Mouse (Mus musculus) frontal cortex, postnatal 10 days (tissue): Measurements from ENCODE around the gene Yjefn3.

ENCODE experiments used
- DNase-seq, 2 experiments: peaks; one replicate each; pipeline ENCODE4 v3.0.0; 2022; ENCODE audit warnings: low spot score in 2 of 2, mixed read lengths in 1 of 2

Gene Yjefn3

DNA sequence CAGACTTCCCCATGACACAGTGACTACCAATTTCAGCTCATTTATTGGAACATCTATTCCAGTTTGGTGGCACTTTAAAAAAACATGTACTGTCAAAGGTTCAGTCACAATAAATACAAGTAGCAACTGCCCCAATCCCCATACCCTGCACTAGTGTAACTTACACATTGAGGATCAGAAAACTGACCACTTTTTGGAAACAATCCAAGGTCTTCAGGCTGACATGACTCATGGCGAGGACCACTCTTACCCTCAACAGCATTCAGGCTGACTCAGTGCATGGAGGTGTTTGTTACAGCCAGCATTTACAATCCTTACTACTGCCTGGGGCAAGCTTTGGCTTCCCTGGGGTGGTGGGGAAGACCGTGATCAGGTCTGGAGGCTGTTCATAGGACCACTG lies 4.6 kb upstream of the Yjefn3 start:
- no peak for DNase-seq

DNA sequence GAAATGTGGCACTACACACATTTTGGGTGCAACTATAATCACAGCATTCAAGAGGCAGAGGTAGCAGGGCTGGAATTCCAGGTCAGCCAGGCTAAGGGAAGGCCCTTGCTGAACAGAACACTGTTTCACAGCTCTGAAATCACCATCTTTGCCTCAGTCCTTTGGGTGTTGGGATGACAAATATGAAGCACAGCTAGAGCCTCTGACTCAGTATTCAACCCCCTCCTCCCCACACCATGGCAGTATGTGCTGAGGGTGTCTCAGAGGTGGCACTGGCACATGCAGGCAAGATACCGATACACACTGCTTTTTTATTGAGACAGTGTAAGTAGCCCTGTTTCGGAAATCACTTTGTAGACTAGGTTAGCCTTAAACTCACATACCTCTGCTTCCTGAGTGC lies 3.7 kb upstream of the Yjefn3 start:
- DNase-seq, result no peak

DNA sequence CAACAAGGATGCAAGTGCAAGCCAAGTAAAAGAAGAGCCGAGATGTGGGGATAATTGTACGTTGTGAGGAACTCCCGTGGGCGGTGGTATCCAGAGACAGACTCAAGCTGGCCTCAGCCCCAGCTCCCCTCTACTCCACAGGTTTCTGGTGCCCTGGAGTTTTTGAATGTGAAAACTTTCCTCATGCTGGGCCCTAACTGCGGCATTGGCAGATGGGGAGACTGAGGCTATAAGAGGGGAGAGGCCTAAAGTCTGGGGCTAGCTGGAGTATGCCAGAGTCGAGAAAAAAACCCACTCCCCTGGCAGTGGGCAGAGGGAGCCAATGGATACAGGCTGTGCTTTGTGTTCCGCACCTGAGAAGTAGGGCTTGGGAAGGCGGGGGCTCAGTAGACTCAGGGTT lies 1.6 kb upstream of the Yjefn3 start:
- DNase-seq, result no peak

DNA sequence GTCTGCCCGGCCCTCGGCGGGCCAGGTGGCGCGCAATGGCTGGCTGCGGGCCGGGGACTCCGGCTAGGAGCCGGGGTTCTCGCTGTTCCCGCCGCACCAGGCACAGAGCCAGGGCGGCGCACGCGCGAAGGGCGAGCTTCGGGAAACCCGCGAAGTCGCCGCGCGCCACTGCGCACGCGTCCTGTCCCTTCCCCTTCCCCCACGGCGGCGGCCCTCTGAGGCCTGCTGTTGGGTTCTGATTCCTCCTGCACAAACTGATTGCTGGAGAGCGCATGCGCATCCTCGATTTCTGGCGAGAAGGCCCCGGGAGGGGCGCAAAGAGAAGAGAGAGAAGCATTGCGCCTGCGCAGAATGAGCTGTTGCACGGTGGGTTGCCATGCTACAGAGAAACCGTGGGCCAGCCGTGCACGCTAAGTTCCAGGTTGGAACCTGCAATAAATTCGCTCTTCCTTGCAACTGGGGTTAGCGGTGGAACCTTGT lies 591 bp upstream of the Yjefn3 start:
- DNase-seq, result peak; percentile 99

DNA sequence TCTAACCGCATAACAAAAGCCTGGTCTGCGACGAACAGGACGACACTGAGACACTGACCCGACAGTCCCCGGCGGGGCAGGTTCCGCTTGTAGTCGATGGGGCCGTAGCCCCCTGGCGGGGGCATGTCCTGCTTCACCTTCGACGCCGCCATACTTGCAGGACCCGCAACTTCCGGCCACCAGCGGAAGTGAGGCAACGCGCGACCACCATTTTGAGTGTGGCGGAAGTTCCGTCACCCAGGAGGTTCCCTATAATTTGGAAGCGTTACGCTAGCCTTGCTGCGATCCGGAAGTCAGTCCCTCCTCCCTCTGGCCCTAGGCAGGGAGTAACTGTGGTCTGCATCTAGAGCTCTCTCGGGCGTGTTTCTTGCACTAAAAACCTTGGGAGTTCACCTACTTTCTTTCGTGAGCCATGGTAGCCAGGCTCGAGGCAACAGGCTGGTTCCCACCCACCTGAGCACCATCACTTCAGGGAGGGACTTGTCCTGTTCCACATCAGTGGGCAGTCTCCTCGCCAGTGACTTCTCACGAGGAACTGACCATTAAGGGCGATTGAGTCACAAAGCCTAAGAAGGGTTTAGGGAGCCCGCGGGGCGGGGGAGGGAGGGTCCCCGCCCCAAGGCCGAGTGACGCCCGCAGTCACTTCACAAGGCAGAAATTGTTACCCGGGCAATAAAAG lies 889 bp downstream of the Yjefn3 start:
- DNase-seq, result peak; percentile 91 to 96

DNA sequence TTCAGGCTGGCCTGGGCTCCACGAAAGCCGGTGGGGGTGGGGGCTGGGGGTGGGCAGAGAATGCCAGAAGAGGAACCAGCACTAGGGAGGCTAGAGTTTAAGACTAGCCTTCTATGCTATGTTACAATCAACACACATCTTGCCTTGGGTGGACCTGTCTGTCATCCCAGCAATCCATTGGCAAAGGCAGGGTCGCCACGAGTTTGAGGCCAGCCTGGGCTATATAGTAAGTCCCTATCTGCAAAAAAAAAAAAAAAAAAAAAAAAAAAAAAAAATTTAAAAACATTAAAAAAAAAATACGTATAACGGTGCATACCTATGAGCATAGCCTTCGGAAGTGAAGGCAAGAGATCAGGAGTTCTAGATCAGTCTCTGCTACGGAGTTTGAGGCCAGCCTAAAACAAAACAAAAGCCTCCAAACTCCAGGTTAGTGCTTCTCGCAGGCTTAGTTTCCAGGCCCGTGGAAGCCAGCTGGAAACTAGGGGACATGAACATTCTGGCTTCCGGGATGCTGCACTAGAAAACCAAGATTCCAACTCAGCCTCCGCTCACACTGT lies 1.5 kb downstream of the Yjefn3 start:
- no peak for DNase-seq

DNA sequence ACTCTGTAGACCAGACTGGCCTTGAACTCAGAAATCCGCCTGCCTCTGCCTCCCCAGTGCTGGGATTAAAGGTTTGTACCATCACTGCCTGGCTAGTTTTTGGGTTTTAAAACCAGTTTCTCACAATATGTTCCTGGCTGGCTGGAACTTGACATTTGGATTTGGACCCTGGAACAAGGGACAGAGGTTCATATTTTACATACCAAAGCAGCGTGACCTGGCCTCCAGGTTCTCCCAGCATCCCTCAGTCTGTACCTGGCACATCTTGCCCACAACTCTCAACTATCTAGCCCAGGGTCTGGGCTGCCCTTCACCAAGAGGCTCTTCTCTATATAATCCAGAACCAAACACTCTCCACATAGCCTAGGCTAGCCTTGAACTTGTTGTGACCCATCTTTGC lies 2.6 kb downstream of the Yjefn3 start:
- no peak for DNase-seq

DNA sequence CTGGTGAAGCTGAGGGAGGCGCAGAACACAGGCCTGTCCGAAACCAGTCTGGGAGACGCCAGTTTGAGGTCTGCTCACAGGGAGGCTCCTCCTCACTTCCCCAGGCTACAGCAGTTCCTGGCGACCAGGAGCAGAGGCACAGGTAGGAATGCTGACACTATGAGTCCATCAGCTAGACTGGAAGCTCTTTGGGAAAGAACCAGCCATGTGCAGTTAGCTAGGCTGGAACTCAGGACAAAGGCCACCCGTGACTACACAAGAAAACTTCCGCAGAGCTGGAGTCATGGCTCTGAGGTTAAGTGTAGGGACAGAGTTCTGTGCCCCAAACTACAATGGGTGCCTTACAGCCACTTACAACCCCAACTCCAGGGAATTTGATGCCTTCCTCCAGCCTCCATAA lies 4.7 kb downstream of the Yjefn3 start:
- DNase-seq, result no peak

DNA sequence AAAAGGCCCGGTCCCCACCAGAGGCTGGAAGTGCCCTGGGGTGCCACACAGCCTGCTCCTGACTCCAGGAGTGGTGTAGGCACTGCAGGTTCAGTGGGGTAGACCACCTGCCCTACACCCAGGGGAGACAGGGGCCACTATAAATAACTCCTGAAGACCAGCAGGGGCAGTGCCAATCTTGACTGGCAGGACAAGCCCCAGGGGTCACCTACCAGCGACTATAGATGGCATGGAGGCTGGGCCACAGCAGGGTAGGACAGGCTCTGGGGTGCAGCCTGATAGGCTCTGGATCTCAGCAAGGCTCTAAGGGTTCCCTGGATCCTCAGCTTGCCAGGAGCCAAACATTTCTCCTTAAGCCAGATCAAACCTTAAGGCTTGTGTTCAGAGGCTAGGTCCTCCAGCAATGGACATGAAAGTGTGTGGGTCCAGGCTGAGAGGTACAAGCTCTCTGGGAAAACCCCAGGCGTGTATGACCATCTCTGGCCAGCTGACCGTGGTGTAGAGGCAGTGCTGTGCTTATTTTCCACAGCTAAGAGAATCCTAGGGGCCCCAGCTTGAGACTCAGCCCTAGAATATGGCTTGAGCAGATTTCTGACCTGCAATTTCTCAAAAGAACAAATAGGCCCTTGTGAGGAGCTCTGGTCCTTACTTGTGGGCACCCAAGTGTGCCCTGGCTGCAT lies 6.6 kb downstream of the Yjefn3 start:
- DNase-seq, result no peak

DNA sequence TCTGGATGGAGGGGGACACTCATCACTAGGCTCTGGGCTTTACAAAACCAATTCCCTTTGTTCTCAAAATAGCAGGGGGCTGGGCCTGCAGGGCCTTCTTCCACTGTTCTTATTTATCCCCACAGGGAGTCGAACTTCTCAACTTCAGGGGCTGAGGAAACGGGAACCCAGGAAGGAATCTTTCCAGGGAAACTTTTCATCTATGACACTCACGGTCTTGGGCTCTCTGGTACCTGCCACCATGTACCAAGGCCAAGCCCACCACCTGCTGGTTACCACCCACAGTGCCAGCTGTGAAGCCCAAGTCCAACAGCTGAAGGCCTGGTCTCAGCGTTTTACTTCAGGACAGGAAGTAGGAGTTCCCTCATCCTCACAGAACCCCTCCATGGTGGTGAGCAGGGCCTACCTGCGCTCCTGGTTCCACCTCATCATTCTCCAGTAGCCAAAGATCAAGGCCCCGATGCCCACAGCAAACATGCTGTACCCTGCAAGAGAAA lies 7.6 kb downstream of the Yjefn3 start:
- no peak for DNase-seq

DNA sequence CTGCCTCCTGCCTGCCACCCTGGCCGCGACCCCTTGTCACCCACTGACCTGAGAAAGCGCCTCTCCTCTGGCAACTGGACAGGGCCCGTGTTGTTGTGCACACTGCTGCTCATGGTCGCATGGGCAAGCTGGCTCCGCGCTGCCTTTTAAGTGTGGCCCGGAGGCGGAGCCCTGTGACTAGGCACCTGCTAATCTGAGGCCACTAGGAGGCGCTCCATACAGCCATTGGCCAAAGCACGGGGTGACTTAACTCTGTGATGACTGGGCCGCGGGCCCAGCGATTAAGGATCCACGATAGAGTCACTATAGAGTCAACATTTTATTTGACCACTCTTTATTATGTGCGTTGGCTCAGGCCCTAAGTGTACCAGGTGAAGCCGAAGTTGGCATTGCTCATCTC lies 8.6 kb downstream of the Yjefn3 start:
- DNase-seq, result peak in 1 of 2 experiments; percentile 47

DNA sequence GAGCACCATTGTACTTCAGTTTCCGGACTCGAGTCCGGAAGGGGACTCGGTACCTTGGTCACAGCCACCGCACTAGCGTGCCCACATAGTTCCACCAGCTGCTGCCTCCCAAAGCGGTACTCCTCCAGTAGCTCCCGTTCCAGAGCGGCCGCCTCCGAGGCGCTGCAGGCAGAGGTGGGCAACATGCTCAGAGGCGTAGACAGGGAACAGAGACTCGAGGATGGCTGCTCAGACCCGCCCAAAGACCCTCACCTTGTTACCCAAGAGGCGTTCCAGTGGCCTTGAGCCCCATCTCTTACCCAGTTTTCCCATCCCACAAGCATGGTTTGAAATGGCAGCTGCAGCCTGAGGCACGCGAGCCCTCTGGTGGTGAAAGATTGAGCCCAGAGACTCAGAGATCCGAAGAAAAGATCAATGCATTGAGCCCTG lies 11.7 kb downstream of the Yjefn3 start:
- DNase-seq, result peak in 1 of 2 experiments; percentile 63

DNA sequence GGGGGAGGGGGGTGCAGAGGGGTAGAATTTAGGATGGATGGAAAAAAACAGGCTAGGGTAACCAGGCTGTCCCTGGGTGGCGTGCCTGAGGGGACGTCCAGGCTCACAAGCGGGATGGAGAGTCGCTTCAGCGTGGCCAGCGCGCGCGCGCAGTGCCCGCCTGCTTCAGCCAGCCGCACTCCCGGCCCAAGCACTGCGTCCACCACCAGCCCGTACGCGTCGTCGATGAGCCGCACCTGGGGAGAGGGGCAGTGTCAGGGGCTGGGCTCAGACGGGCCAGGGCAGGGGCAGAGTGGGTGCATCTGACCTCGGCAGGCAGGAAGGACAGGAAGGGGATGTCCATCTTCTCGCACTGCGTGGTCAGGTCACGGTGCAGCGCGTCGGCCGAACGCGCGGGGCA lies 13.6 kb downstream of the Yjefn3 start:
- no peak for DNase-seq

DNA sequence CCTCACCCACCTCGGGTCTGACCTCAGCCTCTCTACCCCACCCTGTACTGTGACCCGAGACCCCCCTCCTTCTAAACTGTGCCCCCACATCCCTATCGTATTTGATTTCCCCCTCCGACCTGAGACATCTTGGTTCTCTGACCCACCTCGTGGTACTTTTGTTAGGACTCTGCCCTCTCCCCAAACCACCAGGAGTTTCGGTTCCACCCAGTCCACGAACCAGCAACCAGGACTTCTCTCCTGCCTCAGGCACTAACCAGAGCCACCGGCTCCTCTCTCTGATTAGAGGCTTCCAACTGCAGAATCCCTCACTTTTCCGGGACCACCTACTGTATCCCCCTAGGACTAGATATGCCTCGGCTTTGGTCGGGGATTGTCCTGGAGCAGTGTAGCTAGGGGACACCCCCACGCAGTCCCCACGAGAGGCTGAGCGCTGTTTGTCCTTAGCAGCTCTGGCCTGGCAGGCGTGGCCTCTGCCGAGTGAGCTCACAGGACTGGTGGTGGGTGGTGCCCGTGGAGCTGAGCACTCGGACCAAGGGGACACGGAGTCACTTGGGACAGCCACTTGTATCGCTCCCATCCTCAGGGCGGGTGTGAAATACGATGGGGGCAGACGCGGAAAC lies 14.2 kb downstream of the Yjefn3 start:
- no peak for DNase-seq

DNA sequence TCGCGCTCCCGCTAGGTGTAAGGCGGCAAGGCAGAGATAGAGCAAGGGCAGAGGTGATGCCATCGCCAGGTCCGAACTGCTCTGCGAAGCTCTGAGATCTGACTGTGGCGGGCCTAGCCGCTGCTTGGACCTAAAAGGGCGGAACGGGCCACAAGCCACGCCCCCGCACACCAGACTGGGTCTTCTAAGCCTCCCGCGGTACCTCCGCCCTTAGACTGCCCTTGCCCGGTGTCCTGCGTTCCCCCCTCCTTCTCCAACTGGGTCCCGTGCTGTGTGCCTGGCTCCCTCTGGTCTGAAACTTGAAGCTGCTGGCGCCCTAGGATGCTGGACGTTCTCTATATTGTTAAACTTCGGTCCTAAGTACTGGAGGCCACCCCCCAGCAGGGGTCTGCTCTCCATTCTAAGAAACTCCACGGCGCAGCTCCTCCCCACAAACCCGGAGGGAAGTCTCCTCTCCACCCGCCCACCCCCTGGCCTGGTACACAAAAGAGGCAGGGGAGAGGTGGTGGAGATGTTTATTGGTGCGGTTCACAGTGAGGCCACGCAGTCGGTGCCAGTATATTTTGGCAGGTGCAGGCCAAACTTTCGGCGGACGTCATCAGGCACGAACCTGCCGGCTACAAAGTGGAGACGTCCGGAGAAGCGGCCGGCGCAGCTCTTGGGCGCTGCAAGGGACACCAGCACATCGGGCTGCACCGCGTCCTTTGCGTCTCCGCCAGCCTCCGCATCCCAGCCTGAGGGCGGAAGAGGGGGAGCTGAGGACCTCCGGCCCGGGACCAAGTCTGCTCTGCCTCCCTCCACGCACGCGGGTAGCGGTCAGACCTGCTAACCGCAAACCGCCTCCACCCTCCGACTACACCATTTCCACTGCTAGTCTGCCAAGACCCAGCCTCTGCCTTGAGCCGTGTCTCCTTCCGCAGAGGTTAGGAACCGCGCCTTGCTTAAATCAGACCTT lies 14.9 kb downstream of the Yjefn3 start, which contains the start of gene Cilp2:
TSS of gene Cilp2 (minus strand) at position 399 of the 955 bp plus-strand sequence.
- no peak for DNase-seq

DNA sequence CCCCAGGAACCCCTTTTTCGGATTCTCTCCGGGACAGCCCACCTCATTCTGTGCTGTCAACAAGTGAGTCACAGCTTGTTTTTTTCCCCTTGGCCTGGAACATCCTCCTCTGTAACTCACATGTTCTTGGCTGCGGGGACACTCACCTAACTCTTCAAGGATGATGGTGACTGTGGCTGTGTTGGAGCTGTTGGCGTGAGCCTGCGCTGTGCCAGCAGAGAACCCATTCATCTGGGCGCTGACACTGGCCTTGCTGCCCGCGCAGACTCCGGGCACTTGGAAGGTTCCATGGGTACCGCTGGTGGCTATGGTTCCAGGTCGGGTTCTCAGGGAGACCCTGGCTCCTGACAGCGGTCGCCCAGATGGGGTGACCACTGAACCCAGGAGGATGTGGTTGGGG lies 18.4 kb downstream of the Yjefn3 start:
- no peak for DNase-seq

DNA sequence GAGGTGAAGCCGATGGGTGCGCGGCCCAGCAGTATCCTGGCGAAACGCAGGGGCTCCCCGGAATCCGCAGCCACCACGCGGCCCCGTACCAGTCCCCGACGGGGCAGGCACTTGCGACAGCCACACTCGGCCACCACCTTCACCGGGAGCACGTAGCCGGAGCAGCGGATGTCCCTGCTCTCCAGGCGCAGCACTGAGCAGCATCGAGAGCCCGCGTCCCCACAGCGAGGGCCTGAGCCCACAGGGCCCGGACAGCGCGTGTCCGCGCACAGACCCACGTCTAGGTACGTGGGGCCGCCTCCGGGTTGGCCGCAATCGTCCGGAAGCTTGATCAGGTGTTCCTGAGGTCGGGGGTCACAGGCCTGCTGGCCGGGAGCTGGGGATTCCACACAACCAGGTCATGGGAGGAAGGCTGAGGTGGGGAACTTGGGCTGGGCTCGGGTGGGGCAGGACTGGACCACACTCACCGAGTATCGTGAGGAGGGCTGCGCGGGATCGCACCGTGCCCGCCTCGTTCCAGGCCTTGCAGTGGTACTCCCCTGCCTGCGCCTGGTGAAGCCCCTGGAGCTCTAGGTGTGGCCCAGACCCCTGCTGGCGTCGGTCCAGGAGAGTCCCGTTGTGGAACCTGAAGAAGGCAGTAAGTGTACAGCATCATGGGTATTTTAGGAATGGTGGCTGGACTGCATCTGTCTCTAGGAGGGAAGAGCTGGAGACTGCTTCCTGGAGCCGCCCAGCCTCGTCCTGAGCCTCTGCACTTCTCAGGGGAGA lies 19.5 kb downstream of the Yjefn3 start:
- DNase-seq, result no peak

DNA sequence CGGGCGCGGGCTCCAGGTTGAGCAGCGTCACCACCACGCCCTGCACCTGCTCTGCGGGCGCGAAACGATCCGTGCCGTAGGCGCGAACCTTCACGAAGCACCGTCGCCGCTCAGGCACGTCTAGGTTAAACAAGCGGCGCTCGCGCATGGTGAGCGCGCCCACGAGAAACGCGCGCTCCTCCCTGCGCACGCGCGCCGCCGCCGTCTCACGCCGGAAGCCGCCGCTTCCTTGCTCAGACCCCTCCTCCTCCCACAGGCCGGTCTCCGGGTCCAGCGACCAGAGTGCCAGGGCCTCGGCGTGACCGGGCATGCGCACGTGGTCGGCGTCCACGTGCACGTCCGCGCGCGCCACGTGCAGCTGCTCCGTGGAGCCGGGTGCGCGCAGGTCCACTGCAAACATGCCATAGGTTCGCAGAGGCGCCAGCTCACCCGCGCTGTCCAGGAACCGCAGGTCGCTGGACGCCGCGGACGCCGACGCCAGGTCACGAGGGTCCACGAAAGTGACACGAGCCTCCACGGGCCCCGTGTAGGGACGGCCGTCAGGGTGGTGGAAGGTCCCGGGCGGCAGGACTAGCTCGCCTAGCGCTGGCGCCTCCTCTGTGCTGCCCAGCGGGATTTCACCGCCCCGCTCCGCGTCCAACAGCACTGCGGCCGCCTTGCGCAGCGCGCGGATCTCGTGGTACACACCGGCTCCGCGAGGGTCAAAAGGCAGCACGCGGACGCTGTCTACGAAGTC lies 20.3 kb downstream of the Yjefn3 start:
- DNase-seq, result peak in 1 of 2 experiments; percentile 72

DNA sequence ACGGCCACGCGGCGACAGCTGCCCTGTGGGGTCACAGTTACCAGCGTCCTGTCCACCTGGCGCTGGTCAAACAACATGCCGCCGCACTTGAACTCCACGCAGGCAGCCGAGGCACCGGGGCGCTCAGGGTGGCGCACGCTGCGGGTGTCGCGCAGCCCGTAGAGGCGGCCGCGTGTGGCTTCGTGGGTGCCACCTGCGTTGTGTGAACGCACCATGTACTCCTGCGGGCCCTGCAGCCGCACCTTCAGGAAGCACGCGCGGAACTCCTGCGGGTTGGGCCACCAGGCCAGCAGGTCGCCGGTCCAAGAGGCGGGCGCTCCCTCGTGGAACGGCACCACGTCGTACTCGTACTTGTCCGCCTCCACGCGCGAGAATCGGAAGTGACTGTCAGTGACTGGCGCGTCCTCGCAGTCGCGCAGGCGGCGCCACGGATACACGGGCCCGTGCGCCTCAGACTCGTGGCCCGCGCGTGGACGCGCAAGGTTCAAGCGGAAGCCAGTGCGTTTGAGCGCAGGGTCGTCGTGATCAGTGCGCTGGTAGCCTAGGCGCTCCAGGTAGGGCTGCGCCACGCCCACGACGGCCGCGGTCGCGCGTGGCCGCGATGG lies 21.1 kb downstream of the Yjefn3 start:
- no peak for DNase-seq
